13 mouse cellular contexts compared by ENCODE assay signal in genomic region chr5:28236098-28236497, GRCm38 (mm10). TPM values are rescaled to one million over a fixed set of nuclear protein-coding genes. Genes with fewer than 3 reads are reported as not detected.
A peak's percentile ranks its signal among the peaks of the same experiment; 100 is the strongest.
DNase-seq lines count a peak whose midpoint lies in the region; ATAC-seq and TF ChIP-seq lines count a peak whose summit lies in the region.
"Had no signal": no experiment of that assay in that cellular context is flagged by ENCODE, and none has a peak within 500 bp of the region (broad histone marks: within the 10 kb centered on the region; RNA-seq: fewer than 3 reads in every experiment).

No protein-coding gene starts in this region.

- H3K4me2 ChIP-seq in liver, embryonic 12.5 days: no peak overlapping the region
- peak overlapping the region; percentile 12; the same call in 1 of the 2 replicates for H3K4me2 ChIP-seq in midbrain, embryonic 14.5 days (ENCODE audit: low read length)
- H3K4me2 ChIP-seq: neural tube, embryonic 13.5 days had no signal

- intact Hi-C loops in heart, adult 2 months (cut with DNase I): no loop called here

- no peak overlapping the region for H3K9ac ChIP-seq in heart, adult 2 months (ENCODE audit: low read depth, low read length)
- H3K9ac ChIP-seq in liver, embryonic 12.5 days: no peak overlapping the region
- no peak overlapping the region for H3K9ac ChIP-seq in midbrain, embryonic 14.5 days (replicated peaks; ENCODE audit: low read length)
- H3K9ac ChIP-seq: neural tube, embryonic 13.5 days had no signal

- H3K9me3 ChIP-seq in heart, embryonic 10.5 days: no peaks in the 10 kb centered on the region
- H3K9me3 ChIP-seq in liver, embryonic 12.5 days (replicated peaks): no peaks in the 10 kb centered on the region
- no peaks in the 10 kb centered on the region for H3K9me3 ChIP-seq in midbrain, embryonic 14.5 days (ENCODE audit: control insufficient read depth, low read length)
- no peaks in the 10 kb centered on the region for H3K9me3 ChIP-seq in limb, embryonic 10.5 days (replicated peaks)
- H3K9me3 ChIP-seq: neural tube, embryonic 13.5 days had no signal

- no peak overlapping the region for H3K4me3 ChIP-seq in heart, embryonic 10.5 days
- no peak overlapping the region for H3K4me3 ChIP-seq in heart, adult 2 months
- H3K4me3 ChIP-seq in liver, embryonic 12.5 days: no peak overlapping the region
- no peak overlapping the region for H3K4me3 ChIP-seq in midbrain, embryonic 14.5 days (replicated peaks; ENCODE audit: low read depth, low read length)
- no peak overlapping the region for H3K4me3 ChIP-seq in limb, embryonic 10.5 days
- H3K4me3 ChIP-seq: neural tube, embryonic 13.5 days had no signal

- H3K79me2 ChIP-seq in heart, adult 2 months (replicated peaks; ENCODE audit: control insufficient read depth, insufficient read depth, low read length): no peaks in the 10 kb centered on the region

- no peaks in the 10 kb centered on the region for H3K36me3 ChIP-seq in heart, embryonic 10.5 days
- H3K36me3 ChIP-seq in heart, adult 2 months (ENCODE audit: control insufficient read depth, insufficient read depth, low read length): no peaks in the 10 kb centered on the region
- no peaks in the 10 kb centered on the region for H3K36me3 ChIP-seq in liver, embryonic 12.5 days
- H3K36me3 ChIP-seq in midbrain, embryonic 14.5 days (ENCODE audit: control insufficient read depth, insufficient read depth, low read length): no peaks in the 10 kb centered on the region
- no peaks in the 10 kb centered on the region for H3K36me3 ChIP-seq in limb, embryonic 10.5 days
- H3K36me3 ChIP-seq: neural tube, embryonic 13.5 days had no signal

- DNase-seq in heart, embryonic 10.5 days (ENCODE audit: low spot score): peak; percentile 73
- no peak for DNase-seq in heart, adult 2 months
- peak; percentile 12 for DNase-seq in liver
- peak; percentile 62 to 67 for DNase-seq in cerebellum, postnatal 25 days
- peak; percentile 45 for DNase-seq in midbrain, embryonic 14.5 days
- no peak for DNase-seq in limb, embryonic 10.5 days (ENCODE audit: low spot score)
- DNase-seq: lung, postnatal 14 days; right cerebral cortex, postnatal 14 days had no signal

- peak overlapping the region; percentile 23; the same call in 1 of the 2 replicates for H3K27ac ChIP-seq in heart, embryonic 10.5 days
- H3K27ac ChIP-seq in heart, adult 2 months: no peak overlapping the region
- H3K27ac ChIP-seq in liver, embryonic 12.5 days: no peak overlapping the region
- H3K27ac ChIP-seq in midbrain, embryonic 14.5 days (replicated peaks; ENCODE audit: low read depth, low read length): 0 out of 2 replicates have a peak overlapping the region, but pooled peaks have one; percentile 49
- no peak overlapping the region for H3K27ac ChIP-seq in limb, embryonic 10.5 days
- H3K27ac ChIP-seq: neural tube, embryonic 13.5 days had no signal

- TF ChIP-seq CTCF in heart, adult 2 months (IDR thresholded peaks at IDR 0.05): no peak

- 23% methylated on average over 6 of the region's 6 CpGs for WGBS in heart, embryonic 10.5 days
- WGBS in heart, adult 2 months: 29% methylated on average over 6 of the region's 6 CpGs
- WGBS in liver, embryonic 12.5 days (ENCODE audit: insufficient replicate concordance): 51% methylated on average over 6 of the region's 6 CpGs
- WGBS in midbrain, embryonic 14.5 days: 3% methylated on average over 6 of the region's 6 CpGs
- 60% methylated on average over 6 of the region's 6 CpGs for WGBS in limb, embryonic 10.5 days

- TF ChIP-seq POLR2A in heart, adult 2 months (IDR thresholded peaks at IDR 0.05; ENCODE audit: insufficient read depth, low read depth, low read length): no peak

- 0 out of 2 replicates have a peak, but pooled peaks cover 9% of the 10 kb centered on the region for H3K4me1 ChIP-seq in heart, embryonic 10.5 days
- no peaks in the 10 kb centered on the region for H3K4me1 ChIP-seq in heart, adult 2 months (ENCODE audit: control insufficient read depth, insufficient read depth, low read length)
- H3K4me1 ChIP-seq in liver, embryonic 12.5 days: no peaks in the 10 kb centered on the region; the same call in 1 of the 2 replicates
- H3K4me1 ChIP-seq in midbrain, embryonic 14.5 days (ENCODE audit: control insufficient read depth, insufficient read depth, low read length): peaks cover 19% of the 10 kb centered on the region; the same call in 1 of the 2 replicates
- H3K4me1 ChIP-seq in limb, embryonic 10.5 days: 0 out of 2 replicates have a peak, but pooled peaks cover 5% of the 10 kb centered on the region
- H3K4me1 ChIP-seq: neural tube, embryonic 13.5 days had no signal

- TF ChIP-seq EP300 in heart, adult 2 months (IDR thresholded peaks at IDR 0.05; ENCODE audit: insufficient read depth, low read depth, low read length): no peak

- no peak for ATAC-seq in liver, embryonic 12.5 days
- ATAC-seq in midbrain, embryonic 14.5 days (ENCODE audit: low FRiP score, low TSS enrichment): no peak
- no peak for ATAC-seq in megakaryocyte-erythroid progenitor cell, adult 5-6 weeks (replicated peaks; ENCODE audit: low FRiP score, low TSS enrichment, poor library complexity, severe bottlenecking)

- H3K27me3 ChIP-seq in heart, embryonic 10.5 days (ENCODE audit: insufficient read depth, poor library complexity, severe bottlenecking): peaks cover 16% of the 10 kb centered on the region; the same call in 1 of the 2 replicates
- H3K27me3 ChIP-seq in heart, adult 2 months (ENCODE audit: control insufficient read depth, insufficient read depth, low read length): no peaks in the 10 kb centered on the region
- H3K27me3 ChIP-seq in liver, embryonic 12.5 days (replicated peaks): no peaks in the 10 kb centered on the region
- no peaks in the 10 kb centered on the region for H3K27me3 ChIP-seq in midbrain, embryonic 14.5 days (ENCODE audit: control insufficient read depth, insufficient read depth, low read length)
- no peaks in the 10 kb centered on the region for H3K27me3 ChIP-seq in limb, embryonic 10.5 days (ENCODE audit: low read depth, poor library complexity, severe bottlenecking)
- H3K27me3 ChIP-seq: neural tube, embryonic 13.5 days had no signal

RNA-seq across cellular contexts. Expression of gene Cnpy1, which starts 9.5 kb away (rescaled TPM):
- 0.44 TPM in 1 of 2 replicates, not detected in the other for polyA plus RNA-seq in heart, embryonic 10.5 days (2016; fragmentation: Nextera tagmentation; extraction: Ambion mirVana)
- not detected for total RNA-seq in heart, adult 2 months (2021)
- polyA plus RNA-seq in heart, adult 2 months (2012; rRNA removed): not detected in 2 replicates
- polyA plus RNA-seq in liver, embryonic 12.5 days (2016; fragmentation: Nextera tagmentation; extraction: Ambion mirVana): not detected in 2 replicates
- 67.4 and 99.4 TPM in 2 replicates for polyA plus RNA-seq in midbrain, embryonic 14.5 days (2014; fragmentation: Nextera tagmentation; extraction: Ambion mirVana)
- 0.18 TPM in 1 of 2 replicates, not detected in the other for polyA plus RNA-seq in limb, embryonic 10.5 days (2016; fragmentation: Nextera tagmentation; extraction: Ambion mirVana)
- not detected in 2 replicates for total RNA-seq in megakaryocyte-erythroid progenitor cell, adult 5-6 weeks (2014; fragmentation: Nextera tagmentation)
- not detected in 2 replicates for total RNA-seq in megakaryocyte-erythroid progenitor cell, adult 5-6 weeks (2017)
- total RNA-seq: hematopoietic stem cell, adult 5-6 weeks had no signal
- polyA plus RNA-seq: limb, embryonic 11.5 days had no signal

Comparison
In these comparisons a context has a peak if more than half of its experiments do, and no peak if none do; other contexts are left out.
1. DNase-seq: peak in heart, embryonic 10.5 days (single experiment), liver (single experiment), cerebellum, postnatal 25 days (2 of 2) and midbrain, embryonic 14.5 days (single experiment); none in heart, adult 2 months (0 of 2) and limb, embryonic 10.5 days (single experiment).
2. H3K27ac ChIP-seq: peak in heart, embryonic 10.5 days (single experiment) and midbrain, embryonic 14.5 days (single experiment); none in heart, adult 2 months (single experiment), liver, embryonic 12.5 days (single experiment) and limb, embryonic 10.5 days (single experiment).
3. RNA of gene Cnpy1, which starts 9.5 kb away (polyA plus RNA-seq): 67.4 to 99.4 TPM in midbrain, embryonic 14.5 days; 0.44 TPM in heart, embryonic 10.5 days, not detected in heart, adult 2 months, not detected in liver, embryonic 12.5 days and 0.18 TPM in limb, embryonic 10.5 days; every median in the first group is over 10 times any median in the second.